Mouse (Mus musculus): ENCODE data around the gene Zwilch.

DNA sequence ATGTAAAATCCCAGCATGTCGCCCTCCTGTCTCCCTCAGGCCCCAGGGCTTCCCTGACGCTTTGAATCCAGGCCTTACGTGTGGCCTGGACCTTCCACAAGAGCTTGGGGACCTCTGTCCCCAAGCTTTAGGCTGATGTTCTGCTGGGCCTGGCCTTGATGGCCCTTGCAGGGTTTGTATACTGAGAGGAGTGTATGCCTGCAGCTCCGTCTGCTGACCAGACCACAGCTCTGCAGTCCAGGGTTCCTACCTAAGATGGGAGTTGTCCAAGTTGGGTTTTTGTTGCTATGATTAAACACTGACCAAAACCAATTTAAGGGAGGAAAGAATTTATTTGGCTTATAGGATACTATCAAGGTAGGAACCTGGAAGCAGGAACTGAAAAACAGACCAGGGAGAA is 74.6 kb downstream of the Zwilch start:
- TF ChIP-seq CTCF (IDR thresholded peaks at IDR 0.05; ENCODE audit: borderline replicate concordance, control insufficient read depth, extremely low read depth, insufficient read depth, low read length, poor library complexity) (no peak), POLR2A (IDR thresholded peaks at IDR 0.05; ENCODE audit: control insufficient read depth, extremely low read depth, insufficient read depth, low read length, poor library complexity) (no peak)
